Mouse (Mus musculus) stomach, embryonic 15.5 days (tissue): Measurements from ENCODE around the gene Engase. TPM values are rescaled to one million over a fixed set of nuclear protein-coding genes. Genes with fewer than 3 reads are reported as not detected.

ENCODE experiments used
- ATAC-seq: fragments of 200-750 bp; cut with Nextera tagmentation; 2 replicates; pipeline ENCODE4 v1.8.0; 2017; ENCODE audit warnings: low read depth, moderate number of reproducible peaks, moderate TSS enrichment; ENCODE audit not compliant: insufficient read depth, low FRiP score
- H3K27ac ChIP-seq: fragments of 300-500 bp; sonication (generic); 2 replicates; pipeline ENCODE4 v1.5.1; 2015; ENCODE audit warnings: mild to moderate bottlenecking, inconsistent platforms
- H3K27me3 ChIP-seq: fragments of 300-500 bp; sonication (generic); replicated peaks from 2 replicates; pipeline ENCODE4 v1.6.1; 2015; ENCODE audit warnings: inconsistent platforms
- H3K36me3 ChIP-seq: fragments of 300-500 bp; sonication (generic); 2 replicates; pipeline ENCODE4 v1.6.1; 2015; ENCODE audit warnings: inconsistent platforms
- H3K4me1 ChIP-seq: fragments of 300-500 bp; sonication (generic); 2 replicates; pipeline ENCODE4 v1.6.1; 2015; ENCODE audit warnings: inconsistent platforms
- H3K4me2 ChIP-seq: fragments of 300-500 bp; sonication (generic); 2 replicates; pipeline ENCODE4 v1.6.1; 2015; ENCODE audit warnings: mild to moderate bottlenecking, inconsistent platforms
- H3K4me3 ChIP-seq: fragments of 300-500 bp; sonication (generic); replicated peaks from 2 replicates; pipeline ENCODE4 v1.5.1; 2015; ENCODE audit warnings: inconsistent platforms
- H3K9ac ChIP-seq: fragments of 300-500 bp; sonication (generic); 2 replicates; pipeline ENCODE4 v1.6.1; 2015; ENCODE audit warnings: inconsistent platforms
- H3K9me3 ChIP-seq: fragments of 300-500 bp; sonication (generic); 2 replicates; pipeline ENCODE4 v1.6.1; 2016; ENCODE audit warnings: inconsistent platforms
- WGBS: fragments of 180-500 bp; shearing (Covaris S2); methylation state at CpG from one replicate; pipeline ENCODE4 v1.1.7; 2015; 5-methylcytosine and 5-hydroxymethylcytosine counted together
- polyA plus RNA-seq: library from polyadenylated mRNA; unstranded; fragments of >200 nt; fragmentation: Nextera tagmentation; extraction: Ambion mirVana; gene quantifications from 2 replicates; pipeline ENCODE4 v1.2.1, GENCODE M21; 2015

Engase gene
- polyA plus RNA-seq: 10.1 and 11.5 TPM in 2 replicates

DNA sequence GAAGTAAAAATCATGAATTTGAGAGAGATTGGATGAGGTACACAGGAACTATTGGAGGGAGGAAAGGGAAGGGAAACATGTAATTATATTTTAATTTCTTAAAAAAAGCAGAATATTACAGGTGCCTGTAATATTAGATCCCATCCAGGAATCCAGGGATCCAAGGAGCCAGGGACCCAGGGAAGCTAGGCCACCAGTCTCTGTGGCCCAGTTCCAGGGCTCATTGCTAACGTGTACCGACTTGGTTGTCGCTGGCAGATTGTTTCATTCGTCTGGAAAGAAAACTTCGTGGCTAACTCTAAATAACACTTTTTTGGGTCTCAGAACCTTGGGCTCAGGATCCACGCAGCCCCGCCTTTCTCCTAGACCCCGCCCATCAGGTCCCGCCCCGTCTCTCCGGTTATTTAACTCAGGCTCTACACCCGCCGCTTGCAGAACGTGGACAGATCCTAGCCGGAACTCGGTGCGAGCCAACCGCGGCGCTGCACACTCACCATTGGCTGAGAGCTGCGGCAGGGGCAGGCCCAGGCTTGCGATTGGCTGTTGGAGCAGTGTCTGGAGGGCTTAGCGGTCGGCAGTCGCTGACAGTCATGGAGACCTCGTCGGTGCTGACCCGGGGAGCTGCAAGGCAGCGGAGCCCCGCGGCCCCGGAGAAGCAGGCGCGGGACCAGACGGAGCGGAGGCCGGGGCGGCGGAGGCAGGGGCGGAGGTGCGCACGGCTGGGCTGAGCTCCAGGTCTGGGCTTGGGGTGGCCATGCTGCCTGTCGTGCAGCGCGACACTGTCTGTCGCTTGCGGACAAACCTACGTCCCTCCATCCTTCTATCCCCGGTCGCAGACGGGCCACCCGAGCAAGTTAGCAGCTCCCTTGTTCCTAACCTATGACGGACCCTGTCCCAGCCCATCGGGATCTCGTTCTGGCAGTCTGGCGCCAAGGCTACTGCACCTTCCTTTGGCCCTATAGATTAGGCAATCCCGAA lies at the start of gene Engase:
Gene Engase (plus strand): TSS at position 434 of the 978 bp plus-strand sequence.
- peak within 1 kb of the TSS; percentile 71 for H3K4me3 ChIP-seq
- H3K9ac ChIP-seq: peak within 1 kb of the TSS; percentile 70
- peaks cover 5% of the 10 kb centered on the region; the same call in 1 of the 2 replicates for H3K36me3 ChIP-seq
- H3K9me3 ChIP-seq: no peaks in the 10 kb centered on the region
- WGBS: 2% methylated on average over 57 of the region's 57 CpGs
- ATAC-seq: peak; percentile 99
- peaks cover 12% of the 10 kb centered on the region for H3K4me1 ChIP-seq
- no peaks in the 10 kb centered on the region for H3K27me3 ChIP-seq
- peak within 1 kb of the TSS; percentile 83 for H3K4me2 ChIP-seq
- peak within 1 kb of the TSS; percentile 46; the same call in 1 of the 2 replicates for H3K27ac ChIP-seq

DNA sequence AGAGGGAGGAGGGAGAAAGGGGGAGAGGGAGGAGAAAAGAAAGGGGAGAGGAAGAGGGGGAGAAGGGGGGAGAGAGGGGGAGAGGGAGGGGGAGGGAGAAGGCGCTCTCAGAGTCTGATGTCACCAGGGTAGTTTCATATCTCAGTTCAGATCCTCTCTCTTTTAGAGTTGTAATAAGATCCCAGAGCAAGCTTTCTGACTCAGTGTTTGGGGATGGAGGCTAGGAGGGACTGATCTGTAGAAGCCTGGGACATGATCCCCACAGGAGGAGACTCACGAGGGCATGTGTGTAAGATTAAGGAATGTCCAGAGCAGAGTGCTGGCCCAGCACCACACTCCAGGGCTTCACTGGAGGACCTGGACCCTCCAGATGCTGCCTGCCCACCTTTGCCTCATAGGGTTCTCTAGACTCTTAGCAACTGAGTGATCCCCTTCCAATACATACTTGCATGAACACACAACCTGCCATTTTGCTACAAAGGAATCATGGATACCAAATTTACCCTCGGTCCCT lies 49.3 kb upstream of the Engase start:
- no peaks in the 10 kb centered on the region for H3K9me3 ChIP-seq
- peak overlapping the region; percentile 58 for H3K4me2 ChIP-seq
- H3K27me3 ChIP-seq: no peaks in the 10 kb centered on the region
- 0 out of 2 replicates have a peak overlapping the region, but pooled peaks have one; percentile 39 for H3K4me3 ChIP-seq
- H3K4me1 ChIP-seq: peaks cover 48% of the 10 kb centered on the region
- H3K9ac ChIP-seq: no peak overlapping the region
- ATAC-seq: no peak
- H3K27ac ChIP-seq: peak overlapping the region; percentile 86; the same call in 1 of the 2 replicates
- WGBS: 29% methylated on average over 3 of the region's 3 CpGs
- H3K36me3 ChIP-seq: no peaks in the 10 kb centered on the region

DNA sequence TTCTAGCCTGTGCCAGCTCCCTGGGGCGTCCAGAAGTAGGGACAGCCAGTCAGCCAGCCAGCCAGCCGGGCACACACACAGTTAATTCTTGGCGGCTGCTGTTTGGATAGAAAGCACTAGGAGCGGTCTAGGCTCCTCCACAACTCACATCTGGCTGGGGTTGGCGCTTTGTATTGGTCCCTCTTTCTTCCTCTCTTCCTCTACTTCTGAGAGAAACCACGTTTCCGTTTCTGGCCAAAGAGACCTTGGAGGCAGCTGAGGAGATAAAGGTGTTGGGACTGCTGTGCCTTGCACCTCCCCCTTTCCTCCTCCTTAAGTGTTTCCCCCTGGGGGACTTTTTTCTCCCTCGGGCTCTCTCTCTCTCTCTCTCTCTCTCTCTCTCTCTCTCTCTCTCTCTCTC lies 48.6 kb upstream of the Engase start, which contains the start of gene C1qtnf1:
Gene C1qtnf1 (plus strand): TSS at position 218 of the 400 bp plus-strand sequence.
- H3K4me3 ChIP-seq: peak within 1 kb of the TSS; percentile 39
- under 1% methylated on average over 8 of the region's 8 CpGs for WGBS
- H3K9ac ChIP-seq: 0 out of 2 replicates have a peak within 1 kb of the TSS, but pooled peaks have one; percentile 19
- H3K36me3 ChIP-seq: no peaks in the 10 kb centered on the region
- peak within 1 kb of the TSS; percentile 58 for H3K4me2 ChIP-seq
- no peak for ATAC-seq
- peaks cover 48% of the 10 kb centered on the region for H3K4me1 ChIP-seq
- H3K9me3 ChIP-seq: no peaks in the 10 kb centered on the region
- peak within 1 kb of the TSS; percentile 86 for H3K27ac ChIP-seq
- no peaks in the 10 kb centered on the region for H3K27me3 ChIP-seq

DNA sequence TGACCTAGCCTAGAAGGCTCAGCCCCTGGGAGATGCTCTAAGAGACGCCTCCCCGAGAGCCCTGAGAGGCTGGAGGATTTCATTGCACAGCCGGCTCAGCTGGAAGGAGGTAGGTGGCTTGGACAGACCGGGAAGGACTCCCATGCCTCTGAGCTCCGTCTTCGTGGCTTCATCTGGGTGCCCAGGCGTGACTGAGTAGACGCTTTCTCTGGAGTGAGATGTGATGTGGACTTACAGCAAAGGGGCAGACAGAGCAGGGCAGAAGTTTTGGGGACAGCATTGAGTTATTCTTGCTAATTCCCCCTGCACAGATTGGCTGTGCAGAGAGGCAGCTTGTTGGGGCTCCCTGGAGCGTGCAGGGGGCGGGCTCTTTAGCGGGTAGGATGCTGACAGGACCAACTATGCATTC lies 48.2 kb upstream of the Engase start:
- peak overlapping the region; percentile 86 for H3K27ac ChIP-seq
- peaks cover 51% of the 10 kb centered on the region for H3K4me1 ChIP-seq
- H3K9ac ChIP-seq: 0 out of 2 replicates have a peak overlapping the region, but pooled peaks have one; percentile 19
- H3K4me2 ChIP-seq: peak overlapping the region; percentile 58
- no peak for ATAC-seq
- H3K27me3 ChIP-seq: no peaks in the 10 kb centered on the region
- H3K9me3 ChIP-seq: no peaks in the 10 kb centered on the region
- peak overlapping the region; percentile 39 for H3K4me3 ChIP-seq
- WGBS: 7% methylated on average over 11 of the region's 11 CpGs
- no peaks in the 10 kb centered on the region for H3K36me3 ChIP-seq

DNA sequence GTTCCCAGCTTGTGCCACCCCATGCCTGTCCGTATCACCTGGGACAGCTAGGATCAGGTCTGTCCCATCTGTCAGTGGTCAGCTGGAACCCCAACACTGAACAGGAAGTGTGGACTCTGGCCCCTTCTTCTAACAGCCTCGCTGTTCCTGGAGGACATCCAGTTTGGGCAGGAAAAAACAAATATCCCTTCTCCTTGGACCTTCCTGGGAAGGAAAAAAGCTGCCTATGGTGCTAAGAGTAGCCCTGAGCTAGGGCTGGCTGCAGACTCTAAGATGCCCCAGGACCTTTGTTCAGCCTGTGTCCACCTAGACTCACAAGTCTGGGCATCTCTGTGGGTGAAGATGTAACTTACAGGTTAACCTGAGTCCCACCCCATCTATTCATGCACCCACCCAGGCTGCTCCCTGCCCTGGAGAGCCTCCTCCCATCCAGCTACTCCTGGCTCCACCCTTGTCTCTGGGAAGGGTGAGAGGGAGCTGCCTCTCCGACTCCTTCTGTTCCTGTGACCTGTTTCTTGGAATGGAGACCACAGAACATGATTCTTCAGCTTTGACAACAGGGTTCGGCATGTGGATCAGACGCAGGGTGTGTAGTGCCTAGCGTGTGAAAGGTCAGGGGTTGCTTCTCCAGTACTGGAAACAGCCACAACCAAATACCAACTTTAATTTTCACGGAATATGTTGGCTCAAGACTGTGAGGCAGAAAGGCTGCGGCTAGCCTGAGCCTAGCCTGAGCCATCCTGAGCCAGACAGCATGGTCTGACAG lies 47.5 kb upstream of the Engase start:
- no peak for ATAC-seq
- Histone ChIP-seq H3K4me1 (peaks cover 51% of the 10 kb centered on the region), H3K4me3 (peak overlapping the region; percentile 39)

DNA sequence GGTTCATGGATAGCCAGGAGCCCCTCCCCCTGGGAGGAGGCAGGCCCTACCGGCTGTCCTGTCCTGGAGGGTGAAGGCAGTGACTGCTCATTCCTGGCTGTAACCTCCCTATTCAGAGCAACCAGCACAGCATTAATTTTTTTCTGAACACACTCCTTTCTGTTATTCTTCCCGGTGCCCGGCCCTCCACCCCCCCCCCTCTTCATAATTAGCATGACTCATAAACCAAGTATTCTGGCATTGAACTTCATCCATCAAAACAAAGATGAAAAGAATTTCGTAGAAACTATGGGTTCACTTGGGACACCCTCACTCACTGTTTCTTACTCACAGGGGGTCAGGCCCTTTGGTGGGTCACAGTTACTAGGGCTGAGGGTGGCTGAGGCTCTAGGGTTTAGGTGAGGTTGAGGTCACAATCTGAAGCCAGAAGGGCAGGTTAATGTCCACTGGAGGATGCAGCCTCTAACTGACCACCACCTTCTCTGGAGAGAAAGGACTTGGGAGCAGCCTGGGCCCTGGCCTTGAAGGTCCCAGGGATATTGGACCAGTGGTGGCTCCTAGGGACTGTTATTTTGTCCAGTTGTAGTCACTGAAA lies 46.2 kb upstream of the Engase start:
- Histone ChIP-seq H3K27ac (peak overlapping the region; percentile 29), H3K4me1 (peaks cover 50% of the 10 kb centered on the region), H3K9ac (no peak overlapping the region), H3K4me3 (no peak overlapping the region), H3K9me3 (no peaks in the 10 kb centered on the region), H3K4me2 (peak overlapping the region; percentile 58; the same call in 1 of the 2 replicates), H3K36me3 (no peaks in the 10 kb centered on the region), H3K27me3 (no peaks in the 10 kb centered on the region)
- WGBS: 32% methylated on average over 4 of the region's 4 CpGs
- ATAC-seq: no peak

More for the DNA sequence above, 47.5 kb upstream of the Engase start:
- H3K27me3 ChIP-seq: no peaks in the 10 kb centered on the region
- no peaks in the 10 kb centered on the region for H3K9me3 ChIP-seq
- peak overlapping the region; percentile 86 for H3K27ac ChIP-seq
- peak overlapping the region; percentile 58 for H3K4me2 ChIP-seq
- H3K9ac ChIP-seq: no peak overlapping the region
- no peaks in the 10 kb centered on the region for H3K36me3 ChIP-seq
- WGBS: 39% methylated on average over 8 of the region's 8 CpGs

DNA sequence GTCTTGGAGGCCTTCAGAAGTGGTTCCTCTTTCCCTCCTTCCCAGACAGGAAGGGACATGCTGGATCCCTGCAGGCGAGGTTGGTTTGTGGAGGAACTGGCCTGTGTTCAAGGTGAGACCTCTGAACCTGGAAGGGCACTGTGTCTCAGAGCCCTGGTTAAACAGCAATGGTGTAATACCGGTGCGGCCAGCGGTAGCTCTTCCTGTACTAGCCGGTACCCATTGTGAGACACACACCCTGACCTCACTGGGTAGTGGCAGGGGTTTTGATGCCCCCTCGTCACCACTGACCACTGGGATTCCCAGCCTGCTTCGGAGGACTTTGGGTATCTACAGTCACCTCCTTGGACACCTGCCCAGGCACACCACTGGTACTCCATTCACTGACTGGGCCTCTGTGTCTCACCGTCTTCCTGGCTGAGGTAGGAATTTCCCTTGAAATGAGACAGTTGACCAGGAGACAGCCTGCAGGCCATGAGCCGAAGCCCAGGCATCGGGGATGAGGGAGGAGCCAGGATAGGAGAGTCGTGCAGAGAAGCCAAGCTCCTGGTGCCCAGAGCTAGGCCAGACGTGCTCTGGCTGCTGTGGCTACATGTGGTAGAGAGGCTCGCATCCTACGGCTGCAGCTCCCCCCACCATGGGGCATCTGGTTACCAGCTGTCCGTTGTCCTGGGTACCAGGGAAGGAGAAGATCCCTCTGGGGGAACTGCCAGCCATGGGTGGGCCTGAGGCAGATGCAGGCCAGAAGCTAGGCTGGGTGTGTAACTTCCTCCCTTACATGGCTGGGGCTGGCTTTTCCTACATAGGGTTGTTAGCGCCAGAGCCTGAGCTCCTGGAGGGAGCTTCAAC lies 45.3 kb upstream of the Engase start:
- H3K4me2 ChIP-seq: no peak overlapping the region
- 0 out of 2 replicates have a peak overlapping the region, but pooled peaks have one; percentile 13 for H3K27ac ChIP-seq
- H3K4me1 ChIP-seq: peaks cover 50% of the 10 kb centered on the region
- no peak for ATAC-seq
- WGBS: 73% methylated on average over 16 of the region's 16 CpGs
- no peaks in the 10 kb centered on the region for H3K36me3 ChIP-seq
- H3K4me3 ChIP-seq: no peak overlapping the region
- no peak overlapping the region for H3K9ac ChIP-seq
- no peaks in the 10 kb centered on the region for H3K27me3 ChIP-seq
- no peaks in the 10 kb centered on the region for H3K9me3 ChIP-seq

DNA sequence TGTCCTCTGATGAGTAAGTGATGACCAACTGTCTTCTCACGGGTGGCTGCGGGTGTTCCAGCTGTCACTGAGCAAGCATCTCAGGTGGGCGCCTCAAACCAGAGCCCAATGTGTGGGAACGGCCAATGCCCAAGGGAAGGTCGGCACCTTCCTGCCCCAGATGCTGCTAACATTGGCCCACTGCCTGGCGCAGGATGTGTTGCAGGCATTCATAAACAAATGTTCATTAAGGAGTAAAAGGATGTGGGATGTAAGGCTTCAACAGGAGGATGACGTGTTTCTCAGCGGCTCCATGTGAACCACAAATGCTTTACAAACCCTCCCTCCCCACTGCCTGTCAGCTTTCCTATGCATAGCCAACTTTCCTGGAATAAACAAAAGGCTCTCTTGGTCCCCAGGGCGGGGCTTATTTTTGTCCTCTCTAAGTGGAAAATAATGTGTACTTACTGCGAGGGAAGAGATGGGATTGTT lies 43.2 kb upstream of the Engase start:
- H3K27me3 ChIP-seq: no peaks in the 10 kb centered on the region
- H3K4me2 ChIP-seq: peak overlapping the region; percentile 50
- H3K27ac ChIP-seq: peak overlapping the region; percentile 27
- peak overlapping the region; percentile 27 for H3K4me3 ChIP-seq
- no peak for ATAC-seq
- no peak overlapping the region for H3K9ac ChIP-seq
- peaks cover 45% of the 10 kb centered on the region for H3K4me1 ChIP-seq
- WGBS: 45% methylated on average over 10 of the region's 10 CpGs
- H3K9me3 ChIP-seq: no peaks in the 10 kb centered on the region
- no peaks in the 10 kb centered on the region for H3K36me3 ChIP-seq

DNA sequence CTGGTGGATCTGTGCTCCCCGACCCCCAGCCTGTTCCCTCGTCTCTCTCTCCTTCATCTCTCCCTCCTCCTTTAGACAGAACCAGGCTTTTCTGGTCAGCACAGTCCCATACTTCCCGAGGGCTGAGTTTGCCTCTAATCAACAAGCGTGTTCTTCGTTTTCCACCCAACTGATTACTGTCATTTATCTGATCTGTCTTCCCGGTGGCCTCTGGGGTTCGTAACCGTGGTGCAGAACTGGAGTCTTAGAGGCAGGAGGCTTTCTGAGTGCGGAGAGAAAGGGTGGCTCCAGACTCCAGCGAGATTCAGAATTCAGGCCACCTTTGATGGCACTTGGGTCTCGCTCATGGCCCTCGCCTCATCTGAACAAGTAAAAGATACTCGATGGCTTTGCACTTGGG lies 42.5 kb upstream of the Engase start:
- Histone ChIP-seq H3K9me3 (no peaks in the 10 kb centered on the region), H3K9ac (no peak overlapping the region), H3K27ac (peak overlapping the region; percentile 27), H3K27me3 (no peaks in the 10 kb centered on the region), H3K36me3 (no peaks in the 10 kb centered on the region), H3K4me1 (peaks cover 39% of the 10 kb centered on the region), H3K4me3 (peak overlapping the region; percentile 27), H3K4me2 (peak overlapping the region; percentile 50)
- 32% methylated on average over 13 of the region's 13 CpGs for WGBS
- no peak for ATAC-seq

DNA sequence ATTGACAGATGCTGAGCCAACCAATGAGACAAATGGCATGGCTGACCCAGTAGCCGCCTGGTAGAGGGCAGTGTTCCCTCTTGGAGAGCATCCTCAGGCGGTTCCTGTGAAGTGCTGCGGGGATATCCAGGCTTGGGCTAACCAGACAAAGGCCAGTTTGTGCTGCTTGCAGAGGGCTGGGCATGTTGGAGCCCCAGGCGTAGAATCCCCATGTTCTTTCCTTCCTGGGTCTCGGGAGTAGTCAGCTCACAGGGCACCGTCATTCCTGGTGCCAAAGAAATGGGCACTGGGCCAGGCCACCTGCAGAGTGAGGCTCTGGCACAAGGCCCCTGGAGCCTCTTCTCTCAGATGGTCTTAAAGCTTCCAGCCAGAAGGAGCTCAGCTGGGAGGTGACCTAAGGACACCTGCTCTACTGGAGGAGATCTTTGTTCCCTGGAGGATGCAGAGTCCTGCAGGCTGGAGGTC lies 40.1 kb upstream of the Engase start:
- H3K4me1 ChIP-seq: peaks cover 17% of the 10 kb centered on the region
- no peaks in the 10 kb centered on the region for H3K36me3 ChIP-seq
- H3K27me3 ChIP-seq: no peaks in the 10 kb centered on the region
- no peaks in the 10 kb centered on the region for H3K9me3 ChIP-seq
- H3K27ac ChIP-seq: no peak overlapping the region
- no peak overlapping the region for H3K9ac ChIP-seq
- WGBS: 49% methylated on average over 6 of the region's 6 CpGs
- no peak overlapping the region for H3K4me2 ChIP-seq
- H3K4me3 ChIP-seq: no peak overlapping the region
- no peak for ATAC-seq
